Mouse (Mus musculus) liver, embryonic 15.5 days (tissue): Measurements from ENCODE around the gene Epb41. TPM values are rescaled to one million over a fixed set of nuclear protein-coding genes. Genes with fewer than 3 reads are reported as not detected.

Experiments
- ATAC-seq: fragments of 200-750 bp; cut with Nextera tagmentation; 2 replicates; pipeline ENCODE4 v1.8.0; 2017; ENCODE audit warnings: moderate number of reproducible peaks, mild to moderate bottlenecking, moderate library complexity; ENCODE audit not compliant: insufficient read depth
- H3K27ac ChIP-seq: fragments of 300-500 bp; sonication (generic); replicated peaks from 2 replicates; pipeline ENCODE4 v1.5.1; 2015; ENCODE audit warnings: mild to moderate bottlenecking, inconsistent platforms
- H3K27me3 ChIP-seq: fragments of 300-500 bp; sonication (generic); 2 replicates; pipeline ENCODE4 v1.6.1; 2015; ENCODE audit warnings: mild to moderate bottlenecking, inconsistent platforms
- H3K36me3 ChIP-seq: fragments of 300-500 bp; sonication (generic); replicated peaks from 2 replicates; pipeline ENCODE4 v1.6.1; 2015; ENCODE audit warnings: moderate library complexity, mild to moderate bottlenecking, inconsistent platforms
- H3K4me1 ChIP-seq: fragments of 300-500 bp; sonication (generic); replicated peaks from 2 replicates; pipeline ENCODE4 v1.6.1; 2015; ENCODE audit warnings: inconsistent platforms
- H3K4me2 ChIP-seq: fragments of 300-500 bp; sonication (generic); 2 replicates; pipeline ENCODE4 v1.6.1; 2015; ENCODE audit warnings: moderate library complexity, mild to moderate bottlenecking, inconsistent platforms
- H3K4me3 ChIP-seq: fragments of 300-500 bp; sonication (generic); replicated peaks from 2 replicates; pipeline ENCODE4 v1.5.1; 2015; ENCODE audit warnings: mild to moderate bottlenecking, inconsistent platforms
- H3K9ac ChIP-seq: fragments of 300-500 bp; sonication (generic); 2 replicates; pipeline ENCODE4 v1.6.1; 2015; ENCODE audit warnings: moderate library complexity, mild to moderate bottlenecking, inconsistent platforms
- H3K9me3 ChIP-seq: fragments of 300-500 bp; sonication (generic); replicated peaks from 2 replicates; pipeline ENCODE4 v1.6.1; 2016; ENCODE audit warnings: inconsistent platforms
- WGBS: fragments of 180-500 bp; shearing (Covaris S2); methylation state at CpG from one replicate; pipeline ENCODE4 v1.1.7; 2015; ENCODE audit warnings: mixed read lengths; ENCODE audit not compliant: insufficient replicate concordance; 5-methylcytosine and 5-hydroxymethylcytosine counted together
- polyA plus RNA-seq: library from polyadenylated mRNA; unstranded; fragments of >200 nt; fragmentation: Nextera tagmentation; extraction: Ambion mirVana; gene quantifications from 2 replicates; pipeline ENCODE4 v1.2.1, GENCODE M21; 2015

Gene Epb41
- polyA plus RNA-seq, 1 experiment from 2014 or later, result 181 TPM

- WGBS, result 23% methylated on average over 5 of the region's 5 CpGs
- Histone ChIP-seq H3K4me2 (no peak overlapping the region), H3K4me1 (peaks cover 23% of the 10 kb centered on the region), H3K27ac (no peak overlapping the region), H3K27me3 (peaks cover 69% of the 10 kb centered on the region), H3K9ac (no peak overlapping the region), H3K9me3 (no peaks in the 10 kb centered on the region), H3K36me3 (no peaks in the 10 kb centered on the region), H3K4me3 (no peak overlapping the region)
- ATAC-seq, result no peak
Observed at GRCm38 (mm10) chr4:131911521-131911920, 163.6 kb downstream of the Epb41 start.

GRCm38 (mm10) chr4:131910237-131910994, 164.7 kb downstream of the Epb41 start:
- no peak; the same call in 1 of the 2 replicates for ATAC-seq
- H3K27ac ChIP-seq, result no peak overlapping the region
- 7% methylated on average over 19 of the region's 21 CpGs for WGBS
- H3K27me3 ChIP-seq, result peaks cover 58% of the 10 kb centered on the region
- peak overlapping the region; percentile 50 for H3K4me2 ChIP-seq
- peaks cover 13% of the 10 kb centered on the region for H3K4me1 ChIP-seq
- no peaks in the 10 kb centered on the region for H3K9me3 ChIP-seq
- H3K9ac ChIP-seq, result no peak overlapping the region
- 0 out of 2 replicates have a peak overlapping the region, but pooled peaks have one; percentile 2 for H3K4me3 ChIP-seq
- peaks cover 2% of the 10 kb centered on the region; the same call in 1 of the 2 replicates for H3K36me3 ChIP-seq

- WGBS, result 88% methylated on average over 3 of the region's 3 CpGs
Observed at GRCm38 (mm10) chr4:131907912-131908311, 167.2 kb downstream of the Epb41 start.

GRCm38 (mm10) chr4:131906423-131906822, 168.7 kb downstream of the Epb41 start:
- Histone ChIP-seq H3K4me1 (peaks cover 10% of the 10 kb centered on the region), H3K4me3 (no peak overlapping the region), H3K9me3 (no peaks in the 10 kb centered on the region), H3K27me3 (peaks cover 18% of the 10 kb centered on the region), H3K4me2 (no peak overlapping the region), H3K27ac (no peak overlapping the region), H3K9ac (no peak overlapping the region), H3K36me3 (peaks cover 36% of the 10 kb centered on the region)
- WGBS, result 74% methylated on average over 6 of the region's 6 CpGs
- ATAC-seq, result peak; percentile 38; the same call in 1 of the 2 replicates

More at GRCm38 (mm10) chr4:131907912-131908311, 167.2 kb downstream of the Epb41 start:
- Histone ChIP-seq H3K36me3 (peaks cover 22% of the 10 kb centered on the region), H3K4me3 (no peak overlapping the region), H3K9me3 (no peaks in the 10 kb centered on the region), H3K27ac (no peak overlapping the region), H3K4me2 (no peak overlapping the region), H3K4me1 (peaks cover 10% of the 10 kb centered on the region), H3K27me3 (peaks cover 33% of the 10 kb centered on the region), H3K9ac (no peak overlapping the region)
- no peak for ATAC-seq

- H3K36me3 ChIP-seq, result peaks cover 56% of the 10 kb centered on the region
- no peaks in the 10 kb centered on the region for H3K9me3 ChIP-seq
- 58% methylated on average over 8 of the region's 8 CpGs for WGBS
- no peak overlapping the region for H3K9ac ChIP-seq
- H3K4me2 ChIP-seq, result no peak overlapping the region
- ATAC-seq, result no peak
- H3K4me3 ChIP-seq, result no peak overlapping the region
- H3K27ac ChIP-seq, result no peak overlapping the region
- H3K4me1 ChIP-seq, result no peaks in the 10 kb centered on the region
- no peaks in the 10 kb centered on the region for H3K27me3 ChIP-seq
Observed at GRCm38 (mm10) chr4:131904478-131904877, 170.6 kb downstream of the Epb41 start.

- H3K4me3 ChIP-seq, result no peak overlapping the region
- WGBS, result 91% methylated on average over 15 of the region's 15 CpGs
- no peak overlapping the region for H3K4me2 ChIP-seq
- H3K27ac ChIP-seq, result no peak overlapping the region
- H3K36me3 ChIP-seq, result peaks cover 81% of the 10 kb centered on the region
- no peaks in the 10 kb centered on the region for H3K4me1 ChIP-seq
- no peaks in the 10 kb centered on the region for H3K27me3 ChIP-seq
- ATAC-seq, result no peak
- H3K9me3 ChIP-seq, result no peaks in the 10 kb centered on the region
- no peak overlapping the region for H3K9ac ChIP-seq
Observed at GRCm38 (mm10) chr4:131901090-131901489, 174.0 kb downstream of the Epb41 start.

- H3K36me3 ChIP-seq, result peaks cover 79% of the 10 kb centered on the region
Observed at GRCm38 (mm10) chr4:131899180-131899554, 176.0 kb downstream of the Epb41 start.

GRCm38 (mm10) chr4:131898503-131899179, 176.5 kb downstream of the Epb41 start:
- peaks cover 79% of the 10 kb centered on the region for H3K36me3 ChIP-seq
- H3K27ac ChIP-seq, result no peak overlapping the region
- H3K9me3 ChIP-seq, result no peaks in the 10 kb centered on the region
- H3K4me3 ChIP-seq, result no peak overlapping the region
- no peak overlapping the region for H3K4me2 ChIP-seq
- no peak overlapping the region for H3K9ac ChIP-seq
- no peaks in the 10 kb centered on the region for H3K27me3 ChIP-seq
- H3K4me1 ChIP-seq, result no peaks in the 10 kb centered on the region
- no peak for ATAC-seq
- WGBS, result 91% methylated on average over 12 of the region's 12 CpGs

More at GRCm38 (mm10) chr4:131899180-131899554, 176.0 kb downstream of the Epb41 start:
- H3K9me3 ChIP-seq, result no peaks in the 10 kb centered on the region
- H3K4me2 ChIP-seq, result no peak overlapping the region
- H3K4me3 ChIP-seq, result no peak overlapping the region
- H3K9ac ChIP-seq, result no peak overlapping the region
- H3K27me3 ChIP-seq, result no peaks in the 10 kb centered on the region
- WGBS, result 87% methylated on average over 6 of the region's 6 CpGs
- ATAC-seq, result no peak
- H3K27ac ChIP-seq, result no peak overlapping the region
- H3K4me1 ChIP-seq, result no peaks in the 10 kb centered on the region

GRCm38 (mm10) chr4:131897787-131898186, 177.3 kb downstream of the Epb41 start:
- no peaks in the 10 kb centered on the region for H3K9me3 ChIP-seq
- no peaks in the 10 kb centered on the region for H3K4me1 ChIP-seq
- WGBS, result 84% methylated on average over 8 of the region's 8 CpGs
- no peak overlapping the region for H3K4me2 ChIP-seq
- peak; percentile 67 for ATAC-seq
- H3K9ac ChIP-seq, result no peak overlapping the region
- no peak overlapping the region for H3K4me3 ChIP-seq
- H3K27ac ChIP-seq, result peak overlapping the region; percentile 45
- no peaks in the 10 kb centered on the region for H3K27me3 ChIP-seq
- peaks cover 84% of the 10 kb centered on the region for H3K36me3 ChIP-seq

- Histone ChIP-seq H3K4me2 (no peak overlapping the region), H3K4me1 (no peaks in the 10 kb centered on the region), H3K9me3 (no peaks in the 10 kb centered on the region), H3K27me3 (no peaks in the 10 kb centered on the region), H3K9ac (no peak overlapping the region), H3K36me3 (peaks cover 84% of the 10 kb centered on the region), H3K4me3 (no peak overlapping the region), H3K27ac (peak overlapping the region; percentile 45)
- WGBS, result 89% methylated on average over 5 of the region's 5 CpGs
- ATAC-seq, result no peak
Observed at GRCm38 (mm10) chr4:131897109-131897508, 178.0 kb downstream of the Epb41 start.

GRCm38 (mm10) chr4:131890692-131891091, 184.4 kb downstream of the Epb41 start:
- WGBS, result 60% methylated on average over 3 of the region's 3 CpGs
- peaks cover 34% of the 10 kb centered on the region for H3K4me1 ChIP-seq
- peaks cover 92% of the 10 kb centered on the region for H3K36me3 ChIP-seq
- no peak overlapping the region for H3K4me3 ChIP-seq
- no peaks in the 10 kb centered on the region for H3K27me3 ChIP-seq
- no peak overlapping the region for H3K9ac ChIP-seq
- H3K27ac ChIP-seq, result no peak overlapping the region
- no peaks in the 10 kb centered on the region for H3K9me3 ChIP-seq
- no peak for ATAC-seq
- no peak overlapping the region for H3K4me2 ChIP-seq
